Mouse (Mus musculus): ENCODE results near the gene Wipf2. TPM values are rescaled to one million over a fixed set of nuclear protein-coding genes. Genes with fewer than 3 reads are reported as not detected.

Wipf2 gene
- polyA plus RNA-seq, 1 experiment from 2014 or later, result 5.0 TPM

DNA sequence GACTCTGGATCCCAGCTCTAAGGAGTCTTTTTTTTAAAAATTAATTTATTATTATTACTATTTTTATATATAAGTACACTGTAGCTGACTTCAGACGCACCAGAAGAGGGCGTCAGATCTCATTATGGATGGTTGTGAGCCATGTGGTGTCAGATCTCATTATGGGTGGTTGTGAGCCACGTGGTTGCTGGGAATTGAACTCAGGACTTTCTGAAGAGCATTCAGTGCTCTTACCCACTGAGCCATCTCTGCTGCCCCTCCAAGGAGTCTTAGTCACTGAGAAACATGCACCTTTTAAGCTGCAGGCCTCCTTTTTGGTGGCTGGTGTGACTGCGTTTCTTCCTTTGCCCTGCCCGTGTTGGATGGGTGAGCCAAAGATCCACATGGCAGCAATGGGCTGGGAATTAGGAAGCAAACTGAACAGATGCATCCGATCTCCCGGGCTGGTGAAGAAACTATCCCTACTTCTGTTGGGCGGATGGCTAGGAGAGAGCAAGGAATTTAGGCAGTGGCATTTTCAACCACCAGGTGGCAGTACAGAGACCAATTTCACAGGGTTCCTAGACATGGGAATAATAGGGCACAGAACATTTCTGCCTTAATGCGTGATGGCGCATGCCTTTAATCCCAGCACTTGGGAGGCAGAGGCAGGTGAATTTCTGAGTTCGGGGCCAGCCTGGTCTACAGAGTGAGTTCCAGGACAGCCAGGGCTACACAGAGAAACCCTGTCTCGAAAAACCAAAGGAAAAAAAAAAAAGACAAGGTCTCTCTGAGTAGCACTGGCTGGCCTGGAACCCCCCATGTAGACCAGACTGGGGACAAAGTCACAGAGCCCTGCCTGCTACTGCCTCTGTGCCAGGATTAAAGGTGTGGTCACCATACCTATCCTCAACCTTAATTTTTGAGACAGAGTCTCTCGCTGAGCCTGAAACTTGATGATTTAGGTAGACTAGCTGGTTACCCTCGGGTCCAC, 4.4 kb upstream of the Wipf2 start:
- ATAC-seq (ENCODE audit: low FRiP score), result 0 out of 2 replicates have a peak, but pooled peaks have one; percentile 44
- Histone ChIP-seq H3K4me2 (replicated peaks) (no peak overlapping the region), H3K9ac (no peak overlapping the region), H3K36me3 (no peaks in the 10 kb centered on the region), H3K9me3 (replicated peaks) (no peaks in the 10 kb centered on the region), H3K4me1 (peaks cover 5% of the 10 kb centered on the region; the same call in 1 of the 2 replicates), H3K27me3 (no peaks in the 10 kb centered on the region), H3K27ac (no peak overlapping the region), H3K4me3 (no peak overlapping the region)
- 41% methylated on average over 14 of the region's 14 CpGs for WGBS

DNA sequence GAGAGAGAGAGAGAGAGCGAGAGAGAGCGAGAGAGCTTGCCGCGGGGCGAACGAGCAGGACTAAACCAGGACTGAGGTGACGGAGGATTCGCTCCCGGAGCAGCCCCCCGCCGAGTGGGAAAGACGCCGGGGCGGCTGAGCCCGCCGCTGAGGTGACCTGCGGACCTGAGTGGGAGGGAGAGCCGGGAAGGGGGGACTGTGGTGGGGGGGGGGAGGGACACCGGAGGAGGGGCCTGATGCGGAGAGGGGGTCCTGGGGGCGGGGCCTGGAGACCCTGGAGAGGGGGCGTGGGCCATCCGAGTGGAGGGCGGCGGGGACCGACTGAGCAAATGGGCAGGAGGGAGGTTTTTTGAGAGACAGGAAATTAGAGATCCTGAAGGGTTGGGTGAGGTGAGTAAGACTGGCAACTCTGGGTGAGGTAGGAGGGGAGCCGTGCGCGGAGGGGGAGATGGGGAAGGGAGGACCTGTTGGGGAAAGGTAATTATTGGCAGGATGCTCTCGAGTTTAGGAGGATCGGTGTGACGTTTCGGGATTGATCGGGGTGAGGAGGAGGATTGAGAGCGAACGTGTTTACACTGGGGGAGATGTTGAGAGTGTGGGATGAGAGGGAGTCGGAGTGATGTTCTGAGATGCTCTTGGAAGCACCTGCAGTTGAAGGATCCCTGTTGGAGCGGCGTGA, 452 bp downstream of the Wipf2 start:
- no peaks in the 10 kb centered on the region for H3K9me3 ChIP-seq (replicated peaks)
- ATAC-seq (ENCODE audit: low FRiP score), result peak; percentile 71
- peaks cover 14% of the 10 kb centered on the region for H3K4me1 ChIP-seq
- under 1% methylated on average over 33 of the region's 39 CpGs for WGBS
- H3K36me3 ChIP-seq, result peaks cover 20% of the 10 kb centered on the region
- H3K27me3 ChIP-seq, result no peaks in the 10 kb centered on the region
- H3K27ac ChIP-seq, result peak overlapping the region; percentile 96
- H3K4me3 ChIP-seq, result peak overlapping the region; percentile 64
- peak overlapping the region; percentile 78 for H3K9ac ChIP-seq
- H3K4me2 ChIP-seq (replicated peaks), result peak overlapping the region; percentile 58

DNA sequence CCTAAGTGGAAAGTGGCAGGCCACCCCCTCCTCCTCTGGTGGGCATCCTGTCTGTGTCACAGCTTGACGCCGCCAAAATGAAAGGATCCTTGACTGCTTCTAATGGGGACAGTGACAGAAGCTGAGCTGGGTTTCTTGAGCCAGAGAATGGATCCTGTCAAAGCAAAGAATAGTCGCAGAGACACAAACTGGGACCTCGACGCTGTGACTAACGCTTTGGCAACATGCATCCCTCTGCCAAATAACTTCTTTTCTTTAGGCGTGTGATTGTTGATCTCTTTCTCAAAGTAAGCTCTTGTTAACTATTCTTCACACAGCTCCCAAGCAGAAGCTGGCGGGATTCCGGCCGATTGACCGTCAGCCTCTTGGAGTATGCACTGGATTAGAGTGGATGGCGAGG, 3.9 kb downstream of the Wipf2 start:
- Histone ChIP-seq H3K27me3 (no peaks in the 10 kb centered on the region), H3K4me2 (replicated peaks) (no peak overlapping the region), H3K4me1 (peaks cover 20% of the 10 kb centered on the region), H3K9ac (no peak overlapping the region), H3K4me3 (no peak overlapping the region), H3K9me3 (replicated peaks) (no peaks in the 10 kb centered on the region), H3K36me3 (peaks cover 34% of the 10 kb centered on the region), H3K27ac (peak overlapping the region; percentile 23; the same call in 1 of the 2 replicates)
- ATAC-seq (ENCODE audit: low FRiP score), result no peak
- 43% methylated on average over 12 of the region's 12 CpGs for WGBS

DNA sequence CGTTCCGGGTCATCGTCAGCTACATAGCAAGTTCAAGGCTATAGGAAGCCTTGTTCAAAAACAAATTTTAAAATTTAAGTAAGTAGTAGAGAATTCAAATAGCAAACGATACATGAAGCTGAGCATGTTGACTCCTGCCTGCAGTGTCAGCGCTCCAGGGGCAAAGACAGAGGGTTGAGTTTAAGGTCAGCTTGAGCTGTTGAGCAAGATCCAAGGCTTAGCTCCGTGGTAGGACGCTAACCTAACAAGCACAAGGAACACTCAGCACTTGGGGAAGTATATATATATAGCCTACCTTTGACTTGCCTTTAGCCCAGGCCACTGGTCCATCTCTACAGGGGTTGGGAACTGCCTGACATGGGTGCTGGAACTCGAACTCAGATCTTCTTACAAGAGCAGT, 6.5 kb downstream of the Wipf2 start:
- H3K9ac ChIP-seq, result no peak overlapping the region
- no peaks in the 10 kb centered on the region for H3K27me3 ChIP-seq
- no peaks in the 10 kb centered on the region for H3K9me3 ChIP-seq (replicated peaks)
- no peak overlapping the region for H3K4me2 ChIP-seq (replicated peaks)
- ATAC-seq (ENCODE audit: low FRiP score), result no peak
- peaks cover 44% of the 10 kb centered on the region for H3K36me3 ChIP-seq
- H3K4me1 ChIP-seq, result peaks cover 11% of the 10 kb centered on the region; the same call in 1 of the 2 replicates
- H3K27ac ChIP-seq, result no peak overlapping the region
- WGBS, result 95% methylated on average over 8 of the region's 8 CpGs
- no peak overlapping the region for H3K4me3 ChIP-seq

DNA sequence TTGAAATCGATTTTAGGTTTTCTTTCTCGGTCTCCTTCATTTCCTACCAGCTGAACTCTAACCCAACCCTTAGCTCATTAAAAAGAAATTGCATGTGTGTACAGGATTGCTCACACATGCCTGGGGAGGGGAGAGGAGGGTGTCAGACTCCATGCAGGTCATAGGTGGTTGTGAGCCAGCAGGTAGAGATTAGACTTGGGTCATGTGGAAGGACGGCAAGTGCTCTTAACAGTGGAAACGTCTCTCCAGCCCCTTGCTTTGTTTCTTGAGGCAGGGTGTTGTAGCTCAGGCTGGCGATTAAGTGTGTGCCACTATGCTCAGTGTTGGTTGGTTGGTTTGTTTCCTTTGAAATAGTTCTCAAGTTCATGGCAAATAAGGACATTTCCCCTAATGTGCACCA, 7.4 kb downstream of the Wipf2 start:
- Histone ChIP-seq H3K9me3 (replicated peaks) (no peaks in the 10 kb centered on the region), H3K4me3 (no peak overlapping the region), H3K27me3 (no peaks in the 10 kb centered on the region), H3K36me3 (peaks cover 44% of the 10 kb centered on the region), H3K4me1 (peaks cover 11% of the 10 kb centered on the region; the same call in 1 of the 2 replicates), H3K4me2 (replicated peaks) (no peak overlapping the region), H3K9ac (no peak overlapping the region), H3K27ac (no peak overlapping the region; the same call in 1 of the 2 replicates)
- 76% methylated on average over 5 of the region's 5 CpGs for WGBS
- no peak for ATAC-seq (ENCODE audit: low FRiP score)

DNA sequence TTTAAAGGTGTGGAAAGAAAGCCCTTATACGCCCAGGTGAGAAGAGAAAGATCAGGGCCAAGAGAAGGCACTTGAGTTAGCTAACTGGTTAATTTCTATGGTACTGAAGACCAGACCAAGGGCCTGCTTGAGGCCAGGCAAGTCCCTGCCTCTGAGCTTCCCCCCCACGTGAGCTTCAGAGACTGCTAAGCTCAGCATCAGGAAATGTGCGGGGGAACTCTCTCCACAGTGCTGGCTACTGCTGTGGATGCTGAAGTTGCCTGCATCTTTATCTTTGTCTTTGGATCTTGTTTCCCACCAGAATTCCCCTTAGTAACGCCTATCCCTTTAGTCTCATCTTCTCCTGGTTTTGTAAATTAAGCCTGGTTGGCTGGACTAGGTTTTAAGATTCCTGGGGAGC, 8.0 kb downstream of the Wipf2 start:
- Histone ChIP-seq H3K4me3 (no peak overlapping the region), H3K4me2 (replicated peaks) (no peak overlapping the region), H3K9me3 (replicated peaks) (no peaks in the 10 kb centered on the region), H3K4me1 (peaks cover 11% of the 10 kb centered on the region; the same call in 1 of the 2 replicates), H3K27ac (peak overlapping the region; percentile 40; the same call in 1 of the 2 replicates), H3K9ac (no peak overlapping the region), H3K36me3 (peaks cover 40% of the 10 kb centered on the region), H3K27me3 (no peaks in the 10 kb centered on the region)
- no peak for ATAC-seq (ENCODE audit: low FRiP score)
- WGBS, result 65% methylated on average over 4 of the region's 4 CpGs

DNA sequence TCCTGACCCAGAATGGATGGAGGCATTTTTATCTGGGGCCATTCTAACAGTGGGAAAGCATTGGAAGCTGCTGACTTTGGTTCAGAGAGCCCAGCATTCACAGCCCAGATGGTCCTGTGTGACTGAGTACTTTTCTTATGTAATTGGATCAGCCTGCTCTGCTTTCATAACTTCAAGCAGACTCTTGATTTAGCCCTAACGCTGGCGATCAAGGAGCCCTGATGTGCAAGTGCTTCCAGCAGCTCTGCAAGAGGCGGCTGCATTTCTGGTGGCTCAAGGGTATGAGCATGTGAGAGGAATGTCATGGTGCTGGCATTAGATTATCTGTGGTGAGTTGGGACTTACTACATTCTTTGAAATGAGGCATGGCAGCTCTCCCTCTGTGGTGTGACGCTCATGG, 8.6 kb downstream of the Wipf2 start:
- H3K27ac ChIP-seq, result peak overlapping the region; percentile 1; the same call in 1 of the 2 replicates
- ATAC-seq (ENCODE audit: low FRiP score), result no peak
- H3K9me3 ChIP-seq (replicated peaks), result no peaks in the 10 kb centered on the region
- H3K4me1 ChIP-seq, result peaks cover 11% of the 10 kb centered on the region; the same call in 1 of the 2 replicates
- H3K36me3 ChIP-seq, result peaks cover 37% of the 10 kb centered on the region
- H3K9ac ChIP-seq, result no peak overlapping the region
- H3K27me3 ChIP-seq, result no peaks in the 10 kb centered on the region
- WGBS, result 78% methylated on average over 4 of the region's 4 CpGs
- H3K4me2 ChIP-seq (replicated peaks), result no peak overlapping the region
- no peak overlapping the region for H3K4me3 ChIP-seq

GRCm38 (mm10) chr11:98873900-98874299, 10.5 kb downstream of the Wipf2 start:
- Histone ChIP-seq H3K9ac (no peak overlapping the region), H3K4me2 (replicated peaks) (no peak overlapping the region), H3K4me3 (no peak overlapping the region), H3K27ac (no peak overlapping the region), H3K36me3 (peaks cover 24% of the 10 kb centered on the region), H3K27me3 (no peaks in the 10 kb centered on the region), H3K4me1 (peaks cover 7% of the 10 kb centered on the region; the same call in 1 of the 2 replicates), H3K9me3 (replicated peaks) (no peaks in the 10 kb centered on the region)
- WGBS, result 95% methylated on average over 9 of the region's 9 CpGs
- ATAC-seq (ENCODE audit: low FRiP score), result no peak

- H3K9me3 ChIP-seq (replicated peaks), result no peaks in the 10 kb centered on the region
- 77% methylated on average over 9 of the region's 9 CpGs for WGBS
- no peaks in the 10 kb centered on the region for H3K27me3 ChIP-seq
- H3K4me1 ChIP-seq, result no peaks in the 10 kb centered on the region
- H3K9ac ChIP-seq, result no peak overlapping the region
- no peak for ATAC-seq (ENCODE audit: low FRiP score)
- no peak overlapping the region for H3K4me3 ChIP-seq
- H3K27ac ChIP-seq, result no peak overlapping the region
- no peak overlapping the region for H3K4me2 ChIP-seq (replicated peaks)
- H3K36me3 ChIP-seq, result peaks cover 13% of the 10 kb centered on the region; the same call in 1 of the 2 replicates
Observed at GRCm38 (mm10) chr11:98877001-98877400, 13.6 kb downstream of the Wipf2 start.

- H3K9me3 ChIP-seq (replicated peaks), result no peaks in the 10 kb centered on the region
- H3K9ac ChIP-seq, result no peak overlapping the region
- H3K4me2 ChIP-seq (replicated peaks), result no peak overlapping the region
- 0 out of 2 replicates have a peak, but pooled peaks cover 7% of the 10 kb centered on the region for H3K4me1 ChIP-seq
- no peak overlapping the region for H3K27ac ChIP-seq
- WGBS, result 94% methylated on average over 3 of the region's 3 CpGs
- H3K36me3 ChIP-seq, result peaks cover 82% of the 10 kb centered on the region
- no peak for ATAC-seq (ENCODE audit: low FRiP score)
- no peaks in the 10 kb centered on the region for H3K27me3 ChIP-seq
- no peak overlapping the region for H3K4me3 ChIP-seq
Observed at GRCm38 (mm10) chr11:98887703-98888102, 24.3 kb downstream of the Wipf2 start.

DNA sequence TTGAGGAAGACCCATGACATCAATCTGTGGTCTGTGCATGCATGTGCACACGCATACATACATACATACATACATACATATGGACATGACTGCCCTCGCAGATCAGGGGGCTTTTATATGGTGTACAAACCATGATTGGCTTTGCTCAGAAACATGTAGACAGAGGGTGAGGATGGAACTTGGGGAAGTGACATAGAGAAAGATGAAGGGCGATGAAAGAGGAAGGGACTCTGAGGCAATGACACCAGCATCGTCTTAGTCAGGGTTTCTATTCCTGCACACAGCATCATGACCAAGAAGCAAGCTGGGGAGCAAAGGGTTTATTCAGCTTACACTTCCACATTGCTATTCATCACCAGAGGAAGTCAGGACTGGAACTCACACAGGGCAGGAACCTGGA, 25.6 kb downstream of the Wipf2 start:
- peaks cover 95% of the 10 kb centered on the region for H3K36me3 ChIP-seq
- H3K4me1 ChIP-seq, result 0 out of 2 replicates have a peak, but pooled peaks cover 7% of the 10 kb centered on the region
- ATAC-seq (ENCODE audit: low FRiP score), result no peak
- H3K4me3 ChIP-seq, result no peak overlapping the region
- no peak overlapping the region for H3K9ac ChIP-seq
- H3K4me2 ChIP-seq (replicated peaks), result no peak overlapping the region
- 0 out of 2 replicates have a peak, but pooled peaks cover 4% of the 10 kb centered on the region for H3K9me3 ChIP-seq (replicated peaks)
- no peaks in the 10 kb centered on the region for H3K27me3 ChIP-seq
- 92% methylated on average over 4 of the region's 4 CpGs for WGBS
- no peak overlapping the region for H3K27ac ChIP-seq

GRCm38 (mm10) chr11:98889977-98890376, 26.5 kb downstream of the Wipf2 start:
- H3K9me3 ChIP-seq (replicated peaks), result 0 out of 2 replicates have a peak, but pooled peaks cover 4% of the 10 kb centered on the region
- H3K27ac ChIP-seq, result no peak overlapping the region
- no peak for ATAC-seq (ENCODE audit: low FRiP score)
- no peaks in the 10 kb centered on the region for H3K27me3 ChIP-seq
- H3K9ac ChIP-seq, result no peak overlapping the region
- 0 out of 2 replicates have a peak, but pooled peaks cover 7% of the 10 kb centered on the region for H3K4me1 ChIP-seq
- H3K4me2 ChIP-seq (replicated peaks), result no peak overlapping the region
- no peak overlapping the region for H3K4me3 ChIP-seq
- 92% methylated on average over 5 of the region's 5 CpGs for WGBS
- H3K36me3 ChIP-seq, result peaks cover 96% of the 10 kb centered on the region

Data from hindbrain, embryonic 12.5 days (tissue).